Mouse (Mus musculus) E14TG2a.4 (cell line): ENCODE results near the gene Hoxa10.

Experiments
- H3K27me3 ChIP-seq: 2 replicates; pipeline ENCODE4 v1.6.1; 2014; ENCODE audit warnings: low read length, control low read depth; ENCODE audit not compliant: insufficient read depth
- H3K36me3 ChIP-seq: 2 replicates; pipeline ENCODE4 v1.6.1; 2014; ENCODE audit warnings: low read length, control low read depth; ENCODE audit not compliant: insufficient read depth
- H3K4me1 ChIP-seq: replicated peaks from 2 replicates; pipeline ENCODE4 v1.6.1; 2014; ENCODE audit warnings: low read depth, low read length, control low read depth
- H3K4me3 ChIP-seq: replicated peaks from 2 replicates; pipeline ENCODE4 v1.5.1; 2014; ENCODE audit warnings: mild to moderate bottlenecking, low read length
- H3K9me3 ChIP-seq: 2 replicates; pipeline ENCODE4 v1.6.1; 2014; ENCODE audit warnings: low read length, control low read depth
- CTCF ChIP-seq: conservative IDR thresholded peaks from 2 replicates; pipeline ENCODE4 v1.5.1; 2014; ENCODE audit warnings: low read length
- NANOG ChIP-seq: IDR thresholded peaks from 2 replicates; pipeline ENCODE4 v1.6.1; 2014; ENCODE audit warnings: borderline replicate concordance, low read length, mixed read lengths
- POU5F1 ChIP-seq: IDR thresholded peaks from 2 replicates; pipeline ENCODE4 v1.6.1; 2014; ENCODE audit warnings: low read length, borderline replicate concordance

Gene Hoxa10

DNA sequence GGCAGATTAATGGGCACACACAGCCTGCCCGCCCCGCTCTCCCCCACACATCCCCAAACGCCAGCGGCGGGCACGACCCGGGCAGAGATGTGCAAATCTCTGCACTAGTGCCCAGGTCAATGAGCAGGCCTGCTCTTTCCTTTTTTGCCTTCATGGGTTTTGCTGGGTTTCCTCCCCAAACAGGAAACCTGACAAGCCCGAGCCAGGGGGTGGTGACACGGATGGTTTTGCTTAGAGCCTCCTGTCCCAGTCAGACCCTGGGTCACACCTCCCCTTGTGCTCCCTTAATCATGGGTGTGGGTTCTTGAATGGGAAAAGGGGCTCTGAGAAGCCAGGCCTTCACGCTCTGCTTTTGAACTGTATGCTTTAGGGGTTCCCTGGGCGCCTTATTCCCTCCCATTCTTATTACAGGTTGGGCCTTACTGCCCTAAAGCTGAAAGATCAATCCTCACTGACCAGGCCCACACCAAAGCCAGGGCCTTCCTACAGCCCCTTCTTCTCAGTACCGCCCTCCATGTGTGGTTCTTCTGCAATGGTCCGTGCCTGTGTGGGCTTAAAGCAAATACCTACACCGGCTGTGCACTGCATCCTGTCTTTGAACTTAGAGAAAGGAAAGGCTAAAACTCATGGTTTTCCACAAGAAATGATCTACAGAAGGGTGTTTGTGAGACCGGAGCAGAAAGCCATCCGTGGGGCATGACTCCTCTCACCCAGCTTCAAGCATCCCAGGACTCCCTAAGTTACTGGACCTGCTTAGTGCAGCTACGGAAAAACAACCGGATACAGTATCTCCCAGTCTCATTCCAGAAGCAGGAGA is 31.6 kb downstream of the Hoxa10 start:
- no peaks in the 10 kb centered on the region for H3K9me3 ChIP-seq
- peaks cover 98% of the 10 kb centered on the region for H3K27me3 ChIP-seq
- peak overlapping the region; percentile 52; the same call in 1 of the 2 replicates for H3K4me3 ChIP-seq
- TF ChIP-seq CTCF (no peak), POU5F1 (no peak), NANOG (no peak)
- H3K36me3 ChIP-seq = no peaks in the 10 kb centered on the region
- peaks cover 61% of the 10 kb centered on the region for H3K4me1 ChIP-seq

DNA sequence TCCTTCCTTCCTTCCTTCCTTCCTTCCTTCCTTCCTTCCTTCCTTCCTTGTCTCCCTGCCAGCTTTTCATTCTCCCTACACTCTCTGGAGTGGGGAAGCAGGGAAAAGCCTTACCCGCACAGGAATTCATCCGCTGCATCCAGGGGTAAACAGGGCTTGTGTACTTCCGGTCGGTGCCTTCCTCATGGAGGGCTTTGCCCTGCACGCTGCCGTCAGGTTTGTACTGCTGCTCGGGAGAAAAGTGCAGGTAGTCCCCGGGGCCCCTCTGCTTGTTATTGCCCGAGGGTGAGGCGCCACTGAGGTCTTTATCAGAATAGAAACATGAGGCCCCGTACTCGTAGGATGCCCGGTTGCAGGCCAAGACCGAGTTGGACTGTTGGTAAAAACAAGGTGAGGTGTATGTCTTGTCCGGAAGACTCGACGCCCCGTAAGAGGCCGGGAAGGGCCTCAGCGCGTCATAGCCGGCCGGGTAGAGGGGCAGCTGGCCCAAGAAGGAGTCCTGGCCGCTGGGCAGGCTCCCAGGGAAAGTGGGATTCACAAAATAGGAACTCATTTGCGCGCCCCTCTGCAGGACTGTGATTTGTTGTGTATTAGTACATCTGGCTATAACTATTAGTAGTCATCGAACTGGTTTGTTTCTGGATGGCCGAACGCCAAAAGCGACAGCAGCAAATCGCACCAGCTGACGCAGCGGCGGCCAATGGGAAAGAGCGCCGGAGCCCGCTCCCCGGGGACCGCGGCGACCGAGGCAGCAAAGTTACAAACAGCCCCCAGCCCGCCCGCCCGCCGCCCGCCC is 32.4 kb downstream of the Hoxa10 start, which contains the start of gene Hoxa6:
Hoxa6 (minus strand) TSS at position 651 of the 796 bp plus-strand sequence.
- Histone ChIP-seq H3K36me3 (no peaks in the 10 kb centered on the region), H3K4me1 (peaks cover 61% of the 10 kb centered on the region), H3K27me3 (peaks cover 98% of the 10 kb centered on the region), H3K9me3 (no peaks in the 10 kb centered on the region), H3K4me3 (peak within 1 kb of the TSS; percentile 52; the same call in 1 of the 2 replicates)
- no peak for TF ChIP-seq CTCF
- no peak for TF ChIP-seq POU5F1
- no peak for TF ChIP-seq NANOG

DNA sequence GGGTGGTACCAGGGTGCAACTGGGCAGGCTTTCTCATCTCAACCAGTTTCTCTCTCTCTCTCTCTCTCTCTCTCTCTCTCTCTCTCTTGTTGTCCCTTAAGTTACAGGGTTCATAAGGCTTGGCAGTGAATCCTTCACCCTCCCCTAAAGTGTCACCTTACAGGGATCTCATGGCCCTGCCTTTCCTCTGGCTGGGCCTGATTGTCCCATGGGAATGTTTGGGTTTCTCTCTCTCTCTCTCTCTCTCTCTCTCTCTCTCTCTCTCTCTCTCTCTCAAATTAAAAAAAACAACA is 33.0 kb downstream of the Hoxa10 start:
- H3K4me3 ChIP-seq = no peak overlapping the region
- H3K9me3 ChIP-seq = no peaks in the 10 kb centered on the region
- TF ChIP-seq CTCF = no peak
- no peak for TF ChIP-seq POU5F1
- TF ChIP-seq NANOG = no peak
- H3K36me3 ChIP-seq = no peaks in the 10 kb centered on the region
- H3K27me3 ChIP-seq = peaks cover 98% of the 10 kb centered on the region
- peaks cover 61% of the 10 kb centered on the region for H3K4me1 ChIP-seq

DNA sequence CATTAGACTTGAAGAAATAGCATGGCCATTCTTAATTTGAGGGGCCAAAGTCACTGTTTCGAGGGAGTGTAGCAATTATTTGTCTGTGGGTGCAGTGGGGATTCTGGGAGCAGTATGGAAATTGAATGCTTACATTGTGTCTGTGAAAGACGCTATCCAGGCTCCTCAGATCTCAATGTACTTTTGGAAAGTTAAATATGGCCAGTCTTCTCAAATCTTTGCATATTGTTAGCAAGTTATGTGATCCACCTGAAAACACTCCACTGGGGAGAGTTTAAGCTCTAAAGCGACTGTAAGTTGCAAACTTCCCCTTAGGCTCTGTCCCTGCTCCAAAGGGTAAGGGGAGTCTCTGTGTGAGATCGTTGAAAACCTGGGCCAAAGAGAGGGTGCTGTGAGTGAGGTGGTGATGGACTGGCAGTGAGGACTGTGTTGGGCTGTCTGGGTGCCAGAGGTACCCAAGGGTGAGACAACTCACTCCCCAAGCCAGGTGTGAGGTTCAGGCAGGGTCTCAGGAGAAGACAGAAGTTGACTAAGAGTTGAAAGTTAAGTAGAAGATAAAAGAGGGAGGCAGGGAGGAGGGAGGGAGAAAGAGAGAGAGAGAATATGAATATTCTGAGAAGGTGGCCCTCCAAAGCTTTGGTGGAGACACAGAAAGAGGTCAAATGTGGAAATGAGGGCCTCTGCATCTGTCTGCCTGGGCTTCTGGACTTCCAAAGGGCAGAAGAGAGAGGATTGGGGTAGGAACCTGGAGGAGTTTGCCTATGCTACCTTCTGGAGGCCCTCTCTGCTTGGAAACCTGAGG is 33.6 kb downstream of the Hoxa10 start:
- Histone ChIP-seq H3K4me3 (no peak overlapping the region), H3K9me3 (no peaks in the 10 kb centered on the region), H3K4me1 (peaks cover 59% of the 10 kb centered on the region), H3K36me3 (no peaks in the 10 kb centered on the region), H3K27me3 (peaks cover 98% of the 10 kb centered on the region)
- TF ChIP-seq CTCF (no peak), NANOG (no peak), POU5F1 (no peak)

DNA sequence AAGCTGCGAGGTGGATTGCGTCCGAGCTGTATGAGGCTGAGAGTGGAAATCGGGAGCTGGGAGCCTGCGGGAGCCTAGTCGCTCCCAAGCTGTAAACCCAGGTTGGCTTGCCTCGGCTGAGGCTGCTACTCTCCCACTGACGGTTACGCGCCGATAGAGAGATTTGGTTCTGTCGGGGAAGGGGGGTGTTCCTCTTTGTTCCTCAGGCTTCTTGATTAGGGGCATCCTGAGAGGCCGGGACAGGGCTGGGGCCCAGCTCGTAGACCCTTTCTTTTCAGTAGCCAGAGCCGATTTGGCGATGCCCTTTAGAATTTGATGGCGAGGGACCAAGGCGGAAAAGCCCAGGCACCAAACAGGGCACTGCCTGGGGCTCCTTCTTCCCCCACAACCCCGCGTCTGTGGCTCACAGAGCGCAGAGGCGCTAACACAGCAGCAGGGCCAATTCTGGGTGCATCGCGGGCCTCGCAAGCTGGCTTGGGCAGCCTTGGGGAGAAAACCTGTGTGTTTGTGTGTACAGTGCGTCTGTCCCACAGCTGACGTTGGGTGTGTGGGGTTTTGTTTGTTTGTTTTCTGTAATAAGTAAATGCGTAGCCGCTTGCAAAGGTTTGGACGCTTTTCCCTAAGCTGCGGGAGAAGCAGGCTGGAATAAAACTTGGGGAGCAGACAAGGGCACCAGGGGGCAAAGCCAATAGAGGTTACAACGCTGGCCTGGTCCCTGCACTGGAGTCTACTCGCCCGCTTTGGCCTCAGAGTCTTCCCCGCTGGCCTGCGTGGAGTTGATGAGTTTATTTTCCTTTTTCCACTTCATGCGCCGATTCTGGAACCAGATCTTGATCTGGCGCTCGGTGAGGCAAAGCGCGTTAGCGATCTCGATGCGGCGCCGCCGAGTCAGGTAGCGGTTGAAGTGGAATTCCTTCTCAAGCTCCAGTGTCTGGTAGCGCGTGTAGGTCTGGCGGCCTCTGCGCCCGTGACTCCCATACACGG is 34.7 kb downstream of the Hoxa10 start:
- Histone ChIP-seq H3K27me3 (peaks cover 98% of the 10 kb centered on the region), H3K9me3 (no peaks in the 10 kb centered on the region), H3K4me1 (peaks cover 48% of the 10 kb centered on the region), H3K36me3 (no peaks in the 10 kb centered on the region), H3K4me3 (0 out of 2 replicates have a peak overlapping the region, but pooled peaks have one; percentile 32)
- TF ChIP-seq CTCF (no peak), POU5F1 (no peak), NANOG (no peak)

DNA sequence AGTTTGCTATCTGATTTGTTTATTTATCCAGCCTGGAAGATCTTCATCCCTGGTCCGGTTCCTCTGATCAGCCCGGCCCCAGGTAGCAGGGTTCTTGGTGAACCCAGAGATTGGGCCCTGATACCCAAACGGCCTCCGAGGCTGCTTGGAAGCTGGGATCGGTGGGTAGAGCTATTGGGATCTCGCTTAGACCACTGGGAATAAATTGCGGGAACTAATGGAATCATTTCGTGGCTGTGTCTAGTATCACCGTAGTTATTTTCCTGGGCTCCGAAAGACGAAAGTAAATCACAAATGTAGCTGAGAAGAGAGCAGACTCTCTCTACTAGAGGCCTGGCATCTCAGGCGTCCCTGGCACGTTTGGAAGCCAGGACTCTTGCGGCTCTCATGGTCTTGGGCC is 35.4 kb downstream of the Hoxa10 start:
- peaks cover 53% of the 10 kb centered on the region for H3K4me1 ChIP-seq
- H3K36me3 ChIP-seq = no peaks in the 10 kb centered on the region
- no peak overlapping the region for H3K4me3 ChIP-seq
- no peaks in the 10 kb centered on the region for H3K9me3 ChIP-seq
- TF ChIP-seq CTCF (no peak), NANOG (no peak), POU5F1 (no peak)
- peaks cover 99% of the 10 kb centered on the region for H3K27me3 ChIP-seq

DNA sequence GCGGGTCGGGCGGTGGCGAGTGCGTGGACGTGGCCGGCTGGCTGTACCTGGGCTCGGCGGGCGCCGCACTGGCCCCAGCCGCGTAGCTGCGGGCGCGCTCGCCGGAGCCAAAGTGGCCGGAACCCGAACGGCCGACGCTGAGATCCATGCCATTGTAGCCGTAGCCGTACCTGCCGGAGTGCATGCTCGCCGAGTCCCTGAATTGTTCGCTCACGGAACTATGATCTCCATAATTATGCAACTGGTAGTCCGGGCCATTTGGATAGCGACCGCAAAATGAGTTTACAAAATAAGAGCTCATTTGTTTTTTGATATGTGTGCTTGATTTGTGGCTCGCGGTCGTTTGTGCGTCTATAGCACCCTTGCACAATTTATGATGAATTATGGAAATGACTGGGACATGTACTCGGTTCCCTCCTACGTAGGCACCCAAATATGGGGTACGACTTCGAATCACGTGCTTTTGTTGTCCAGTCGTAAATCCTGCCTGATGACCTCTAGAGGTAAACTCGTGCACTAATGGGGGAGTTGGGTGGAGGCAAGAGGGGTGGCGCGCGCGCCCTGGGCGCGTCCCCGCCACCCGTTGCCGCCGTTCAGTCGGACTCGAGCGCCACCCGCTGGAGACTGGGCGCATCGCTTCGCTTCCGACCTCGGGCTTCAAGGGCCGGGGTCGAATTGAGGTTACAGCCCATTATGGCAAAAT is 36.5 kb downstream of the Hoxa10 start, which contains the start of gene Hoxa5:
Hoxa5 (minus strand) TSS at position 538 of the 703 bp plus-strand sequence.
- H3K9me3 ChIP-seq = no peaks in the 10 kb centered on the region
- peaks cover 55% of the 10 kb centered on the region for H3K4me1 ChIP-seq
- H3K27me3 ChIP-seq = peaks cover 99% of the 10 kb centered on the region
- peak within 1 kb of the TSS; percentile 78 for H3K4me3 ChIP-seq
- no peak for TF ChIP-seq POU5F1
- peak; percentile 38 for TF ChIP-seq CTCF
- no peaks in the 10 kb centered on the region for H3K36me3 ChIP-seq
